Mouse (Mus musculus): Measurements from ENCODE around the gene Smoc2. TPM values are rescaled to one million over a fixed set of nuclear protein-coding genes. Genes with fewer than 3 reads are reported as not detected.
A peak's percentile ranks its signal among the peaks of the same experiment; 100 is the strongest.

Gene Smoc2
- polyA plus RNA-seq, 1 experiment from 2014 or later, result 23.3 TPM

GRCm38 (mm10) chr17:14293617-14294016 is 14.3 kb downstream of the Smoc2 start:
- no peaks in the 10 kb centered on the region for H3K27me3 ChIP-seq (replicated peaks)
- H3K9me3 ChIP-seq, result no peaks in the 10 kb centered on the region
- no peak overlapping the region for H3K9ac ChIP-seq
- H3K4me1 ChIP-seq, result no peaks in the 10 kb centered on the region
- WGBS, result 73% methylated on average over 5 of the region's 5 CpGs
- H3K27ac ChIP-seq, result no peak overlapping the region
- no peaks in the 10 kb centered on the region for H3K36me3 ChIP-seq
- no peak overlapping the region for H3K4me2 ChIP-seq (replicated peaks)
- ATAC-seq (ENCODE audit: low FRiP score, low read depth), result no peak
- H3K4me3 ChIP-seq, result no peak overlapping the region

- H3K4me2 ChIP-seq (replicated peaks), result no peak overlapping the region
- no peaks in the 10 kb centered on the region for H3K9me3 ChIP-seq
- H3K4me1 ChIP-seq, result no peaks in the 10 kb centered on the region
- H3K9ac ChIP-seq, result no peak overlapping the region
- no peak for ATAC-seq (ENCODE audit: low FRiP score, low read depth)
- H3K27ac ChIP-seq, result no peak overlapping the region
- H3K4me3 ChIP-seq, result no peak overlapping the region
- no peaks in the 10 kb centered on the region for H3K36me3 ChIP-seq
- 94% methylated on average over 3 of the region's 3 CpGs for WGBS
- H3K27me3 ChIP-seq (replicated peaks), result no peaks in the 10 kb centered on the region
Measured at GRCm38 (mm10) chr17:14295146-14295545, 15.8 kb downstream of the Smoc2 start.

GRCm38 (mm10) chr17:14300361-14300760 is 21.1 kb downstream of the Smoc2 start:
- H3K9me3 ChIP-seq, result no peaks in the 10 kb centered on the region
- ATAC-seq (ENCODE audit: low FRiP score, low read depth), result no peak
- H3K27ac ChIP-seq, result no peak overlapping the region
- no peaks in the 10 kb centered on the region for H3K27me3 ChIP-seq (replicated peaks)
- no peak overlapping the region for H3K4me3 ChIP-seq
- H3K4me2 ChIP-seq (replicated peaks), result no peak overlapping the region
- no peak overlapping the region for H3K9ac ChIP-seq
- WGBS, result 86% methylated on average over 5 of the region's 5 CpGs
- no peaks in the 10 kb centered on the region for H3K36me3 ChIP-seq
- H3K4me1 ChIP-seq, result no peaks in the 10 kb centered on the region; the same call in 1 of the 2 replicates

- no peak; the same call in 1 of the 2 replicates for ATAC-seq (ENCODE audit: low FRiP score, low read depth)
Measured at GRCm38 (mm10) chr17:14301491-14302344, 22.4 kb downstream of the Smoc2 start.

GRCm38 (mm10) chr17:14302356-14302755 is 23.1 kb downstream of the Smoc2 start:
- H3K9ac ChIP-seq, result no peak overlapping the region
- H3K4me2 ChIP-seq (replicated peaks), result no peak overlapping the region
- H3K27me3 ChIP-seq (replicated peaks), result no peaks in the 10 kb centered on the region
- peak; percentile 63 for ATAC-seq (ENCODE audit: low FRiP score, low read depth)
- H3K9me3 ChIP-seq, result no peaks in the 10 kb centered on the region
- H3K4me3 ChIP-seq, result no peak overlapping the region
- H3K4me1 ChIP-seq, result no peaks in the 10 kb centered on the region; the same call in 1 of the 2 replicates
- WGBS, result 14% methylated on average over 6 of the region's 6 CpGs
- H3K27ac ChIP-seq, result no peak overlapping the region
- H3K36me3 ChIP-seq, result no peaks in the 10 kb centered on the region

More at GRCm38 (mm10) chr17:14301491-14302344, 22.4 kb downstream of the Smoc2 start:
- Histone ChIP-seq H3K27ac (no peak overlapping the region), H3K4me3 (no peak overlapping the region), H3K9me3 (no peaks in the 10 kb centered on the region), H3K4me1 (no peaks in the 10 kb centered on the region; the same call in 1 of the 2 replicates), H3K9ac (no peak overlapping the region), H3K4me2 (replicated peaks) (no peak overlapping the region), H3K36me3 (no peaks in the 10 kb centered on the region), H3K27me3 (replicated peaks) (no peaks in the 10 kb centered on the region)
- 4% methylated on average over 7 of the region's 7 CpGs for WGBS

GRCm38 (mm10) chr17:14303722-14304121 is 24.4 kb downstream of the Smoc2 start:
- WGBS, result 98% methylated on average over 6 of the region's 6 CpGs
- no peaks in the 10 kb centered on the region for H3K27me3 ChIP-seq (replicated peaks)

GRCm38 (mm10) chr17:14309884-14310283 is 30.6 kb downstream of the Smoc2 start:
- Histone ChIP-seq H3K4me1 (no peaks in the 10 kb centered on the region), H3K4me3 (no peak overlapping the region), H3K9ac (no peak overlapping the region), H3K4me2 (replicated peaks) (no peak overlapping the region), H3K36me3 (no peaks in the 10 kb centered on the region), H3K27me3 (replicated peaks) (no peaks in the 10 kb centered on the region), H3K9me3 (no peaks in the 10 kb centered on the region), H3K27ac (no peak overlapping the region)
- 91% methylated on average over 3 of the region's 3 CpGs for WGBS
- no peak for ATAC-seq (ENCODE audit: low FRiP score, low read depth)

More at GRCm38 (mm10) chr17:14303722-14304121, 24.4 kb downstream of the Smoc2 start:
- Histone ChIP-seq H3K9me3 (no peaks in the 10 kb centered on the region), H3K27ac (no peak overlapping the region), H3K9ac (no peak overlapping the region), H3K4me3 (no peak overlapping the region), H3K4me1 (no peaks in the 10 kb centered on the region; the same call in 1 of the 2 replicates), H3K36me3 (no peaks in the 10 kb centered on the region), H3K4me2 (replicated peaks) (no peak overlapping the region)
- ATAC-seq (ENCODE audit: low FRiP score, low read depth), result no peak

- no peak for ATAC-seq (ENCODE audit: low FRiP score, low read depth)
- WGBS, result 86% methylated on average over 6 of the region's 6 CpGs
- no peak overlapping the region for H3K4me2 ChIP-seq (replicated peaks)
- H3K9me3 ChIP-seq, result no peaks in the 10 kb centered on the region
- no peaks in the 10 kb centered on the region for H3K36me3 ChIP-seq
- H3K9ac ChIP-seq, result no peak overlapping the region
- no peaks in the 10 kb centered on the region for H3K4me1 ChIP-seq
- no peaks in the 10 kb centered on the region for H3K27me3 ChIP-seq (replicated peaks)
- no peak overlapping the region for H3K4me3 ChIP-seq
- no peak overlapping the region for H3K27ac ChIP-seq
Measured at GRCm38 (mm10) chr17:14312440-14312839, 33.1 kb downstream of the Smoc2 start.

GRCm38 (mm10) chr17:14314308-14314707 is 35.0 kb downstream of the Smoc2 start:
- H3K9ac ChIP-seq, result no peak overlapping the region
- no peak overlapping the region for H3K27ac ChIP-seq
- no peaks in the 10 kb centered on the region for H3K9me3 ChIP-seq
- H3K4me1 ChIP-seq, result no peaks in the 10 kb centered on the region
- ATAC-seq (ENCODE audit: low FRiP score, low read depth), result no peak
- no peak overlapping the region for H3K4me3 ChIP-seq
- no peak overlapping the region for H3K4me2 ChIP-seq (replicated peaks)
- H3K36me3 ChIP-seq, result no peaks in the 10 kb centered on the region
- 100% methylated on average over 1 of the region's 1 CpGs for WGBS
- H3K27me3 ChIP-seq (replicated peaks), result no peaks in the 10 kb centered on the region

- no peak for ATAC-seq (ENCODE audit: low FRiP score, low read depth)
- no peak overlapping the region for H3K9ac ChIP-seq
- no peak overlapping the region for H3K27ac ChIP-seq
- WGBS, result 87% methylated on average over 7 of the region's 7 CpGs
- H3K4me1 ChIP-seq, result no peaks in the 10 kb centered on the region
- H3K4me2 ChIP-seq (replicated peaks), result no peak overlapping the region
- no peaks in the 10 kb centered on the region for H3K36me3 ChIP-seq
- H3K27me3 ChIP-seq (replicated peaks), result no peaks in the 10 kb centered on the region
- H3K9me3 ChIP-seq, result no peaks in the 10 kb centered on the region
- no peak overlapping the region for H3K4me3 ChIP-seq
Measured at GRCm38 (mm10) chr17:14316536-14316935, 37.2 kb downstream of the Smoc2 start.

- H3K4me2 ChIP-seq (replicated peaks), result no peak overlapping the region
- H3K9me3 ChIP-seq, result no peaks in the 10 kb centered on the region
- no peak overlapping the region for H3K4me3 ChIP-seq
- 77% methylated on average over 4 of the region's 4 CpGs for WGBS
- no peaks in the 10 kb centered on the region for H3K36me3 ChIP-seq
- no peak overlapping the region for H3K27ac ChIP-seq
- no peak overlapping the region for H3K9ac ChIP-seq
- no peaks in the 10 kb centered on the region for H3K4me1 ChIP-seq
- no peak for ATAC-seq (ENCODE audit: low FRiP score, low read depth)
- H3K27me3 ChIP-seq (replicated peaks), result no peaks in the 10 kb centered on the region
Measured at GRCm38 (mm10) chr17:14317439-14317838, 38.1 kb downstream of the Smoc2 start.

GRCm38 (mm10) chr17:14326156-14326555 is 46.9 kb downstream of the Smoc2 start:
- no peak for ATAC-seq (ENCODE audit: low FRiP score, low read depth)
- no peaks in the 10 kb centered on the region for H3K36me3 ChIP-seq
- no peak overlapping the region for H3K27ac ChIP-seq
- H3K27me3 ChIP-seq (replicated peaks), result no peaks in the 10 kb centered on the region
- no peaks in the 10 kb centered on the region for H3K4me1 ChIP-seq
- H3K9ac ChIP-seq, result no peak overlapping the region
- H3K4me3 ChIP-seq, result no peak overlapping the region
- WGBS, result 82% methylated on average over 7 of the region's 7 CpGs
- no peaks in the 10 kb centered on the region for H3K9me3 ChIP-seq
- H3K4me2 ChIP-seq (replicated peaks), result no peak overlapping the region

GRCm38 (mm10) chr17:14328037-14328436 is 48.7 kb downstream of the Smoc2 start:
- WGBS, result 52% methylated on average over 9 of the region's 9 CpGs
- ATAC-seq (ENCODE audit: low FRiP score, low read depth), result no peak
- Histone ChIP-seq H3K36me3 (no peaks in the 10 kb centered on the region), H3K4me1 (no peaks in the 10 kb centered on the region), H3K27ac (no peak overlapping the region), H3K27me3 (replicated peaks) (no peaks in the 10 kb centered on the region), H3K4me3 (no peak overlapping the region), H3K9me3 (no peaks in the 10 kb centered on the region), H3K9ac (no peak overlapping the region), H3K4me2 (replicated peaks) (no peak overlapping the region)
